Mouse (Mus musculus): ENCODE measurements around the gene Kcnq1. TPM values are rescaled to one million over a fixed set of nuclear protein-coding genes. Genes with fewer than 3 reads are reported as not detected.

Gene Kcnq1
- polyA plus RNA-seq, 1 experiment from 2014 or later, result 10.0 TPM

GRCm38 (mm10) chr7:143459332-143460211 is 353.4 kb downstream of the Kcnq1 start:
- Histone ChIP-seq H3K4me2 (ENCODE audit: low read depth, low read length) (peak overlapping the region; percentile 58), H3K36me3 (ENCODE audit: control insufficient read depth, insufficient read depth, low read length) (no peaks in the 10 kb centered on the region), H3K9ac (ENCODE audit: low read length) (peak overlapping the region; percentile 81), H3K27ac (ENCODE audit: low read length) (peak overlapping the region; percentile 71), H3K4me1 (ENCODE audit: control insufficient read depth, insufficient read depth, low read length) (0 out of 2 replicates have a peak, but pooled peaks cover 2% of the 10 kb centered on the region), H3K9me3 (replicated peaks; ENCODE audit: control insufficient read depth, low read length) (peaks cover 24% of the 10 kb centered on the region), H3K4me3 (replicated peaks; ENCODE audit: low read length) (peak overlapping the region; percentile 64), H3K27me3 (ENCODE audit: control insufficient read depth, insufficient read depth, low read length) (no peaks in the 10 kb centered on the region; the same call in 1 of the 2 replicates)
- no peak for ATAC-seq (ENCODE audit: insufficient read depth, low FRiP score)
- 24% methylated on average over 86 of the region's 100 CpGs for WGBS

GRCm38 (mm10) chr7:143460217-143460834 is 354.2 kb downstream of the Kcnq1 start:
- peak overlapping the region; percentile 64 for H3K4me3 ChIP-seq (replicated peaks; ENCODE audit: low read length)
- 32% methylated on average over 60 of the region's 60 CpGs for WGBS
- peak overlapping the region; percentile 81 for H3K9ac ChIP-seq (ENCODE audit: low read length)
- no peaks in the 10 kb centered on the region; the same call in 1 of the 2 replicates for H3K27me3 ChIP-seq (ENCODE audit: control insufficient read depth, insufficient read depth, low read length)
- 0 out of 2 replicates have a peak, but pooled peaks cover 2% of the 10 kb centered on the region for H3K4me1 ChIP-seq (ENCODE audit: control insufficient read depth, insufficient read depth, low read length)
- H3K4me2 ChIP-seq (ENCODE audit: low read depth, low read length), result peak overlapping the region; percentile 58
- H3K36me3 ChIP-seq (ENCODE audit: control insufficient read depth, insufficient read depth, low read length), result no peaks in the 10 kb centered on the region
- peak overlapping the region; percentile 71 for H3K27ac ChIP-seq (ENCODE audit: low read length)
- H3K9me3 ChIP-seq (replicated peaks; ENCODE audit: control insufficient read depth, low read length), result peaks cover 24% of the 10 kb centered on the region
- no peak for ATAC-seq (ENCODE audit: insufficient read depth, low FRiP score)

- Histone ChIP-seq H3K4me3 (replicated peaks; ENCODE audit: low read length) (peak within 1 kb of the TSS; percentile 64), H3K27me3 (ENCODE audit: control insufficient read depth, insufficient read depth, low read length) (no peaks in the 10 kb centered on the region; the same call in 1 of the 2 replicates), H3K36me3 (ENCODE audit: control insufficient read depth, insufficient read depth, low read length) (no peaks in the 10 kb centered on the region), H3K9me3 (replicated peaks; ENCODE audit: control insufficient read depth, low read length) (peaks cover 24% of the 10 kb centered on the region), H3K27ac (ENCODE audit: low read length) (peak within 1 kb of the TSS; percentile 72), H3K4me1 (ENCODE audit: control insufficient read depth, insufficient read depth, low read length) (peaks cover 7% of the 10 kb centered on the region; the same call in 1 of the 2 replicates), H3K9ac (ENCODE audit: low read length) (peak within 1 kb of the TSS; percentile 81), H3K4me2 (ENCODE audit: low read depth, low read length) (peak within 1 kb of the TSS; percentile 58)
- ATAC-seq (ENCODE audit: insufficient read depth, low FRiP score), result peak; percentile 90
- WGBS, result 27% methylated on average over 41 of the region's 48 CpGs
Measured at GRCm38 (mm10) chr7:143460874-143461273, 354.7 kb downstream of the Kcnq1 start, which contains the start of gene Cdkn1c. TSS of gene Cdkn1c (minus strand) at chr7:143461050.

- peak overlapping the region; percentile 72 for H3K27ac ChIP-seq (ENCODE audit: low read length)
- peak; percentile 10; the same call in 1 of the 2 replicates for ATAC-seq (ENCODE audit: insufficient read depth, low FRiP score)
- 31% methylated on average over 23 of the region's 32 CpGs for WGBS
Measured at GRCm38 (mm10) chr7:143461294-143461870, 355.2 kb downstream of the Kcnq1 start.

GRCm38 (mm10) chr7:143461920-143462319 is 355.8 kb downstream of the Kcnq1 start:
- H3K4me2 ChIP-seq (ENCODE audit: low read depth, low read length), result peak overlapping the region; percentile 58; the same call in 1 of the 2 replicates
- no peaks in the 10 kb centered on the region; the same call in 1 of the 2 replicates for H3K27me3 ChIP-seq (ENCODE audit: control insufficient read depth, insufficient read depth, low read length)
- no peak overlapping the region for H3K9ac ChIP-seq (ENCODE audit: low read length)
- no peaks in the 10 kb centered on the region for H3K36me3 ChIP-seq (ENCODE audit: control insufficient read depth, insufficient read depth, low read length)
- H3K4me1 ChIP-seq (ENCODE audit: control insufficient read depth, insufficient read depth, low read length), result peaks cover 16% of the 10 kb centered on the region
- 39% methylated on average over 11 of the region's 11 CpGs for WGBS
- H3K9me3 ChIP-seq (replicated peaks; ENCODE audit: control insufficient read depth, low read length), result peaks cover 24% of the 10 kb centered on the region
- peak overlapping the region; percentile 72; the same call in 1 of the 2 replicates for H3K27ac ChIP-seq (ENCODE audit: low read length)
- H3K4me3 ChIP-seq (replicated peaks; ENCODE audit: low read length), result no peak overlapping the region
- no peak for ATAC-seq (ENCODE audit: insufficient read depth, low FRiP score)

More at GRCm38 (mm10) chr7:143461294-143461870, 355.2 kb downstream of the Kcnq1 start:
- H3K36me3 ChIP-seq (ENCODE audit: control insufficient read depth, insufficient read depth, low read length), result no peaks in the 10 kb centered on the region
- peaks cover 24% of the 10 kb centered on the region for H3K9me3 ChIP-seq (replicated peaks; ENCODE audit: control insufficient read depth, low read length)
- H3K4me1 ChIP-seq (ENCODE audit: control insufficient read depth, insufficient read depth, low read length), result peaks cover 12% of the 10 kb centered on the region
- H3K4me3 ChIP-seq (replicated peaks; ENCODE audit: low read length), result peak overlapping the region; percentile 33
- no peaks in the 10 kb centered on the region; the same call in 1 of the 2 replicates for H3K27me3 ChIP-seq (ENCODE audit: control insufficient read depth, insufficient read depth, low read length)
- H3K4me2 ChIP-seq (ENCODE audit: low read depth, low read length), result peak overlapping the region; percentile 58
- peak overlapping the region; percentile 66 for H3K9ac ChIP-seq (ENCODE audit: low read length)

GRCm38 (mm10) chr7:143462516-143462915 is 356.4 kb downstream of the Kcnq1 start:
- 72% methylated on average over 5 of the region's 5 CpGs for WGBS
- Histone ChIP-seq H3K27me3 (ENCODE audit: control insufficient read depth, insufficient read depth, low read length) (no peaks in the 10 kb centered on the region; the same call in 1 of the 2 replicates), H3K36me3 (ENCODE audit: control insufficient read depth, insufficient read depth, low read length) (no peaks in the 10 kb centered on the region), H3K9ac (ENCODE audit: low read length) (no peak overlapping the region), H3K4me1 (ENCODE audit: control insufficient read depth, insufficient read depth, low read length) (peaks cover 16% of the 10 kb centered on the region), H3K9me3 (replicated peaks; ENCODE audit: control insufficient read depth, low read length) (peaks cover 24% of the 10 kb centered on the region), H3K27ac (ENCODE audit: low read length) (no peak overlapping the region), H3K4me3 (replicated peaks; ENCODE audit: low read length) (no peak overlapping the region), H3K4me2 (ENCODE audit: low read depth, low read length) (no peak overlapping the region)
- ATAC-seq (ENCODE audit: insufficient read depth, low FRiP score), result no peak

GRCm38 (mm10) chr7:143463865-143464415 is 357.8 kb downstream of the Kcnq1 start:
- Histone ChIP-seq H3K4me1 (ENCODE audit: control insufficient read depth, insufficient read depth, low read length) (peaks cover 18% of the 10 kb centered on the region), H3K9ac (ENCODE audit: low read length) (peak overlapping the region; percentile 73; the same call in 1 of the 2 replicates), H3K27me3 (ENCODE audit: control insufficient read depth, insufficient read depth, low read length) (no peaks in the 10 kb centered on the region; the same call in 1 of the 2 replicates), H3K4me3 (replicated peaks; ENCODE audit: low read length) (no peak overlapping the region), H3K9me3 (replicated peaks; ENCODE audit: control insufficient read depth, low read length) (peaks cover 24% of the 10 kb centered on the region), H3K4me2 (ENCODE audit: low read depth, low read length) (0 out of 2 replicates have a peak overlapping the region, but pooled peaks have one; percentile 72), H3K27ac (ENCODE audit: low read length) (peak overlapping the region; percentile 67), H3K36me3 (ENCODE audit: control insufficient read depth, insufficient read depth, low read length) (no peaks in the 10 kb centered on the region)
- no peak for ATAC-seq (ENCODE audit: insufficient read depth, low FRiP score)
- WGBS, result 31% methylated on average over 11 of the region's 11 CpGs

- Histone ChIP-seq H3K4me3 (replicated peaks; ENCODE audit: low read length) (peak overlapping the region; percentile 45), H3K4me2 (ENCODE audit: low read depth, low read length) (peak overlapping the region; percentile 72), H3K36me3 (ENCODE audit: control insufficient read depth, insufficient read depth, low read length) (no peaks in the 10 kb centered on the region), H3K27me3 (ENCODE audit: control insufficient read depth, insufficient read depth, low read length) (no peaks in the 10 kb centered on the region), H3K9me3 (replicated peaks; ENCODE audit: control insufficient read depth, low read length) (peaks cover 14% of the 10 kb centered on the region), H3K4me1 (ENCODE audit: control insufficient read depth, insufficient read depth, low read length) (peaks cover 18% of the 10 kb centered on the region), H3K9ac (ENCODE audit: low read length) (peak overlapping the region; percentile 73), H3K27ac (ENCODE audit: low read length) (peak overlapping the region; percentile 67)
- ATAC-seq (ENCODE audit: insufficient read depth, low FRiP score), result peak; percentile 32
- WGBS, result 14% methylated on average over 56 of the region's 56 CpGs
Measured at GRCm38 (mm10) chr7:143464811-143465560, 358.8 kb downstream of the Kcnq1 start.
